Mouse (Mus musculus): ENCODE measurements around the gene Zfp771.

The Zfp771 gene

GRCm38 (mm10) chr7:127282190-127282589 is 38.1 kb downstream of the Zfp771 start:
- DNase-seq (ENCODE audit: extremely low spot score): no peak

GRCm38 (mm10) chr7:127285154-127285553 is 41.1 kb downstream of the Zfp771 start:
- DNase-seq (ENCODE audit: extremely low spot score): no peak

- DNase-seq (ENCODE audit: extremely low spot score): no peak
Measured at GRCm38 (mm10) chr7:127287940-127288339, 43.9 kb downstream of the Zfp771 start.

GRCm38 (mm10) chr7:127289306-127289705 is 45.2 kb downstream of the Zfp771 start:
- no peak for DNase-seq (ENCODE audit: extremely low spot score)

- DNase-seq (ENCODE audit: extremely low spot score): no peak
Measured at GRCm38 (mm10) chr7:127290142-127290541, 46.1 kb downstream of the Zfp771 start.

GRCm38 (mm10) chr7:127296098-127296497 is 52.0 kb downstream of the Zfp771 start, which contains the start of gene Itgal:
Itgal (plus strand) TSS chr7:127296260.
- no peak for DNase-seq (ENCODE audit: extremely low spot score)

- no peak for DNase-seq (ENCODE audit: extremely low spot score)
Measured at GRCm38 (mm10) chr7:127296786-127297555, 52.9 kb downstream of the Zfp771 start.

- no peak for DNase-seq (ENCODE audit: extremely low spot score)
Measured at GRCm38 (mm10) chr7:127297586-127298193, 53.6 kb downstream of the Zfp771 start.
